Mouse (Mus musculus) midbrain, embryonic 16.5 days (tissue): ENCODE results near the gene Sptbn4. TPM values are rescaled to one million over a fixed set of nuclear protein-coding genes. Genes with fewer than 3 reads are reported as not detected.
A peak's percentile ranks its signal among the peaks of the same experiment; 100 is the strongest.
"Not testable (repeated sequence)": the region's sequence is repeated elsewhere in the genome, so short reads cannot be mapped to it uniquely, and the experiment has no call there.

Source experiments
- ATAC-seq: fragments of 200-750 bp; cut with Nextera tagmentation; 2 replicates; pipeline ENCODE4 v1.8.0; 2017; ENCODE audit warnings: moderate TSS enrichment
- H3K27ac ChIP-seq: fragments of 300-500 bp; sonication (generic); 2 replicates; pipeline ENCODE4 v1.5.1; 2014; ENCODE audit warnings: mild to moderate bottlenecking, low read length, mixed read lengths
- H3K27me3 ChIP-seq: fragments of 300-500 bp; sonication (generic); 2 replicates; pipeline ENCODE4 v1.6.1; 2014; ENCODE audit warnings: low read depth, low read length, mixed read lengths; ENCODE audit not compliant: control insufficient read depth, insufficient read depth
- H3K36me3 ChIP-seq: fragments of 300-500 bp; sonication (generic); 2 replicates; pipeline ENCODE4 v1.6.1; 2014; ENCODE audit warnings: mild to moderate bottlenecking, low read length, moderate library complexity, mixed read lengths; ENCODE audit not compliant: control insufficient read depth, insufficient read depth
- H3K4me1 ChIP-seq: fragments of 300-500 bp; sonication (generic); 2 replicates; pipeline ENCODE4 v1.6.1; 2014; ENCODE audit warnings: mild to moderate bottlenecking, low read length, mixed read lengths; ENCODE audit not compliant: control insufficient read depth, insufficient read depth
- H3K4me2 ChIP-seq: fragments of 300-500 bp; sonication (generic); 2 replicates; pipeline ENCODE4 v1.6.1; 2014; ENCODE audit warnings: mild to moderate bottlenecking, low read length, mixed read lengths
- H3K4me3 ChIP-seq: fragments of 300-500 bp; sonication (generic); 2 replicates; pipeline ENCODE4 v1.5.1; 2014; ENCODE audit warnings: low read depth, mild to moderate bottlenecking, low read length, moderate library complexity, mixed read lengths
- H3K9ac ChIP-seq: fragments of 300-500 bp; sonication (generic); 2 replicates; pipeline ENCODE4 v1.6.1; 2014; ENCODE audit warnings: low read depth, low read length, mixed read lengths
- H3K9me3 ChIP-seq: fragments of 300-500 bp; sonication (generic); replicated peaks from 2 replicates; pipeline ENCODE4 v1.6.1; 2014; ENCODE audit warnings: mild to moderate bottlenecking, low read length, mixed read lengths; ENCODE audit not compliant: control insufficient read depth, poor library complexity, severe bottlenecking
- WGBS: fragments of 180-500 bp; shearing (Covaris S2); extraction: QIAGEN DNeasy Blood & Tissue Kit; methylation state at CpG from one replicate; pipeline ENCODE4 v1.1.7; 2014; 5-methylcytosine and 5-hydroxymethylcytosine counted together
- polyA plus RNA-seq: library from polyadenylated mRNA; unstranded; fragments of >200 nt; fragmentation: Nextera tagmentation; extraction: Ambion mirVana; gene quantifications from 2 replicates; pipeline ENCODE4 v1.2.1, GENCODE M21; 2015

Gene Sptbn4
- polyA plus RNA-seq: 3.1 and 4.4 TPM in 2 replicates

GRCm38 (mm10) chr7:27447419-27448286, at the start of gene Sptbn4, which contains the start of gene Blvrb:
TSS of gene Sptbn4 (minus strand) at chr7:27447686.
TSS of gene Blvrb (plus strand) at chr7:27447978.
- peaks cover 11% of the 10 kb centered on the region for H3K4me1 ChIP-seq
- WGBS: under 1% methylated on average over 53 of the region's 54 CpGs
- H3K27me3 ChIP-seq: no peaks in the 10 kb centered on the region
- peak within 1 kb of the TSS; percentile 85 for H3K27ac ChIP-seq
- no peaks in the 10 kb centered on the region for H3K36me3 ChIP-seq
- peak within 1 kb of the TSS; percentile 92 for H3K4me2 ChIP-seq
- H3K9ac ChIP-seq: peak within 1 kb of the TSS; percentile 93
- no peaks in the 10 kb centered on the region for H3K9me3 ChIP-seq
- peak; percentile 91 for ATAC-seq
- H3K4me3 ChIP-seq: peak within 1 kb of the TSS; percentile 76

GRCm38 (mm10) chr7:27494659-27495367, 47.3 kb upstream of the Sptbn4 start:
- not testable (repeated sequence) for H3K36me3 ChIP-seq

GRCm38 (mm10) chr7:27493450-27493849, 46.0 kb upstream of the Sptbn4 start:
- Histone ChIP-seq H3K36me3 (no peaks in the 10 kb centered on the region), H3K27ac (no peak overlapping the region), H3K4me1 (no peaks in the 10 kb centered on the region), H3K9ac (no peak overlapping the region), H3K4me3 (no peak overlapping the region), H3K27me3 (no peaks in the 10 kb centered on the region), H3K9me3 (no peaks in the 10 kb centered on the region), H3K4me2 (no peak overlapping the region)
- ATAC-seq: no peak
- WGBS: 78% methylated on average over 5 of the region's 5 CpGs

More at GRCm38 (mm10) chr7:27494659-27495367, 47.3 kb upstream of the Sptbn4 start:
- not testable (repeated sequence) for H3K4me3 ChIP-seq, ATAC-seq, H3K9me3 ChIP-seq, H3K4me1 ChIP-seq, H3K9ac ChIP-seq, H3K4me2 ChIP-seq, H3K27me3 ChIP-seq, H3K27ac ChIP-seq
- WGBS: 88% methylated on average over 8 of the region's 9 CpGs

- no peak overlapping the region for H3K4me2 ChIP-seq
- no peaks in the 10 kb centered on the region for H3K36me3 ChIP-seq
- no peak overlapping the region for H3K4me3 ChIP-seq
- H3K4me1 ChIP-seq: no peaks in the 10 kb centered on the region
- H3K27ac ChIP-seq: no peak overlapping the region
- ATAC-seq: no peak
- H3K9ac ChIP-seq: no peak overlapping the region
- 77% methylated on average over 3 of the region's 3 CpGs for WGBS
- no peaks in the 10 kb centered on the region for H3K9me3 ChIP-seq
- H3K27me3 ChIP-seq: no peaks in the 10 kb centered on the region
Measured at GRCm38 (mm10) chr7:27493022-27493421, 45.5 kb upstream of the Sptbn4 start.

- ATAC-seq: no peak
- 77% methylated on average over 7 of the region's 7 CpGs for WGBS
Measured at GRCm38 (mm10) chr7:27491856-27492255, 44.4 kb upstream of the Sptbn4 start.

GRCm38 (mm10) chr7:27490543-27491329, 43.2 kb upstream of the Sptbn4 start:
- Histone ChIP-seq H3K27ac (0 out of 2 replicates have a peak overlapping the region, but pooled peaks have one; percentile 23), H3K27me3 (no peaks in the 10 kb centered on the region), H3K9ac (peak overlapping the region; percentile 54), H3K4me2 (peak overlapping the region; percentile 44), H3K36me3 (no peaks in the 10 kb centered on the region), H3K4me3 (peak overlapping the region; percentile 20), H3K9me3 (no peaks in the 10 kb centered on the region), H3K4me1 (peaks cover 5% of the 10 kb centered on the region)
- WGBS: 2% methylated on average over 31 of the region's 33 CpGs
- no peak for ATAC-seq

More at GRCm38 (mm10) chr7:27491856-27492255, 44.4 kb upstream of the Sptbn4 start:
- Histone ChIP-seq H3K27ac (no peak overlapping the region), H3K4me3 (no peak overlapping the region), H3K4me2 (no peak overlapping the region), H3K36me3 (no peaks in the 10 kb centered on the region), H3K9me3 (no peaks in the 10 kb centered on the region), H3K27me3 (no peaks in the 10 kb centered on the region), H3K4me1 (peaks cover 3% of the 10 kb centered on the region), H3K9ac (no peak overlapping the region)

GRCm38 (mm10) chr7:27490227-27490542, 42.7 kb upstream of the Sptbn4 start:
- WGBS: 45% methylated on average over 4 of the region's 4 CpGs
- Histone ChIP-seq H3K4me2 (peak overlapping the region; percentile 44), H3K4me3 (peak overlapping the region; percentile 20; the same call in 1 of the 2 replicates), H3K9me3 (no peaks in the 10 kb centered on the region), H3K27me3 (no peaks in the 10 kb centered on the region), H3K4me1 (peaks cover 5% of the 10 kb centered on the region), H3K9ac (peak overlapping the region; percentile 54), H3K27ac (0 out of 2 replicates have a peak overlapping the region, but pooled peaks have one; percentile 23), H3K36me3 (no peaks in the 10 kb centered on the region)
- ATAC-seq: no peak

- H3K4me2 ChIP-seq: no peak overlapping the region
- no peaks in the 10 kb centered on the region for H3K27me3 ChIP-seq
- no peaks in the 10 kb centered on the region for H3K36me3 ChIP-seq
- H3K9ac ChIP-seq: no peak overlapping the region; the same call in 1 of the 2 replicates
- H3K27ac ChIP-seq: no peak overlapping the region
- H3K4me1 ChIP-seq: peaks cover 5% of the 10 kb centered on the region
- H3K4me3 ChIP-seq: no peak overlapping the region
- ATAC-seq: no peak
- H3K9me3 ChIP-seq: no peaks in the 10 kb centered on the region
- 91% methylated on average over 23 of the region's 25 CpGs for WGBS
Measured at GRCm38 (mm10) chr7:27489270-27489869, 41.9 kb upstream of the Sptbn4 start.
